Mouse (Mus musculus): ENCODE data around the gene Igf2bp3.
A peak's percentile ranks its signal among the peaks of the same experiment; 100 is the strongest.

Igf2bp3 gene

DNA sequence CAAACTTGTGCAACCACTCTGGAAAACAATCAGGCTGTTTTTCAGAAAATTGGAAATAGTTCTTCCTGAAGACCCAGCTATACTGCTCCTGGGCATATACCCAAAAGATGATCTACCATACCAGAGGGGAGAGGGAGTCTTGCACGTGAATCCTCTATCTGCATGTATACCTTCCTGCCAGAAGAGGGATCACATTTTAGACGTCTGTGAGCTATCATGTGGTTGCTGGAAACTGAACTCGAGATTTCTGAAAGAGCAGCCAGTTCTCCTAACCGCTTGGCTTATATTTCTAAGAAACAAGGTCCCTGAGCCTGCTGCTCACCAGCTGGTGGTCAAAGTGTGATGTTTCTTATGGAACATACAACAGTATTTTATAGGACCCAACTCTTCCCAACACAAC is 146.4 kb downstream of the Igf2bp3 start:
- DNase-seq (ENCODE audit: low spot score): no peak

GRCm38 (mm10) chr6:49057053-49058021 is 157.4 kb downstream of the Igf2bp3 start:
- DNase-seq (ENCODE audit: low spot score): peak; percentile 86

GRCm38 (mm10) chr6:49056009-49056408 is 158.7 kb downstream of the Igf2bp3 start:
- no peak for DNase-seq (ENCODE audit: low spot score)

DNA sequence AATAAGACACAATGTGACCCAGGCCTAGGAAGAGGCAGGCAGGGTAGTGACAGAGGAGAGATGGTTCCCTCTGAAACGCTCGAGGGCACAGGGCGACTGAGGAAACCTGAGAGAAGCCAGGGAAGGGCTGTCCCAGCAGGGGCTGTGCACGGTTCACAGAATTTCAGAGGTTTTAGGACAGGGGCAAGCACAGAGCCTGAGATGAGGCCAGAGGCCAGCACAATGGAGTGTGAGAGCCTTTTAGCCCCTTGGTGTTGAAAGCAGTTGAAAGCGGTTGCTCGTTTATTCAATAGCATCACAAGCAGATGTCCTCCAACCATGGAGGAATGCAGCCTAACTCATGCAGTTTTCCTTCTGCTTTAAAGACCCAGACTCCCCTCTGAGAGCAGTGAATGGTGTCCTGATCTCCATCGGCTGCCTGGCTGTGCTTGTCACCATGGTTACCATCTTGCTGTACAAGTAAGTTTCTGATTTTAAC is 159.5 kb downstream of the Igf2bp3 start:
- peak; percentile 80 for DNase-seq (ENCODE audit: low spot score)

GRCm38 (mm10) chr6:49052191-49052590 is 162.6 kb downstream of the Igf2bp3 start:
- DNase-seq (ENCODE audit: low spot score): no peak

- DNase-seq (ENCODE audit: low spot score): no peak
Observed at GRCm38 (mm10) chr6:49050677-49051410, 163.9 kb downstream of the Igf2bp3 start.

GRCm38 (mm10) chr6:49048395-49048794 is 166.4 kb downstream of the Igf2bp3 start:
- no peak for DNase-seq (ENCODE audit: low spot score)

GRCm38 (mm10) chr6:49047848-49048247 is 166.9 kb downstream of the Igf2bp3 start:
- DNase-seq (ENCODE audit: low spot score): no peak

DNA sequence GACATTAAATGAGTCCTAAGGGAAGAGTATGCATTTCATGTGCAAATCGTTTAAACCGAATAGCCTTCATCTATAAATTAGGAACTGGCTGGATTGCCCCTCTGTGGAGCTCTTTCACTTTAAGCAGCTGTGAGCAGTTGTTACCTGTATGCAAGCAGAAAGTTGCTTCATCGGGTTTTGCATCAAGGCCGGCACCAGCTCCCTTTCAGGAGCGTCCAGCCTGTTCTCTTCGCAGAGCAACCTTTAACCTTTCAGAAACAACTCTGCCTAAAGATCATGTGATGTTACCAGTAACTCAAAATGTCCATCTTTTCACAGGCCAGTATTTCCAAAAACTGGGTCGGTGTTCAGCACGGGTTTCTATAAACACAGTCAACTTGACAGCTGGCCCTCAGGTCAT is 167.8 kb downstream of the Igf2bp3 start:
- no peak for DNase-seq (ENCODE audit: low spot score)

GRCm38 (mm10) chr6:49046502-49046901 is 168.3 kb downstream of the Igf2bp3 start:
- no peak for DNase-seq (ENCODE audit: low spot score)

DNA sequence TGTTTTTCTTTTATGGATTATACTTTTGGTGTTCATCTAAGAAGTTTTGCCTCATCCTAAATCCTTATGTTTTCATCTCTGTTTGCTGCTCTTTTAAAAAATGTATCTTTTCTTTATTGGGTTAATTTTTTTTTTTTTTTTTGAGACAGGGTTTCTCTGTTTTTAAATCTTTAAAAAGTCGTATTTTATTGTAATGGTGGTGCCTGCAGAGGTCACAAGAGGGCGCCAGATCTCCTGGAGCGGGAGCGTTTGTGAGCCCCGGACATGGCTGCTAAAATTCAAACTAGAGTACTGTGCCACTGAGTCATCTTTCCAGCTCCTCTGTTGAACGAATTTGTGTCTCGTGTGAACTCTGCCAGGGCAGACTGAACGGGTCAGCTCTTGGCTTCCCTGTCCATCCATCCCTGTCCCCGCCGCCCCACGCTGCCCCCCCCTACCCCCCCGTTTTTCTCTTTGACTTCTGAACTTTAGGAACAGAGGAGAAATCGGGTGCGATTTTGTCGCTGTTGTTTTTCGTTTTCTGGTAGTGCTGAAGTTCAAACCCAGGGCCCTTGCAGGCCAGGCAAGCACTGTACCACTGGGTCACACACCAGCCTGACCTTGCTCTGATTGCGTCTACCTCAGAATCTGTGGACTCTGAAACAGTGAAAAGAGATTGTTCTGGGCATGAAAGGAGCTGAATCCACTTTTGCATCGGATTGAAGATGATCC is 175.1 kb downstream of the Igf2bp3 start:
- DNase-seq (ENCODE audit: low spot score): peak; percentile 81

- DNase-seq (ENCODE audit: low spot score): no peak
Observed at GRCm38 (mm10) chr6:49037268-49037662, 177.5 kb downstream of the Igf2bp3 start.

GRCm38 (mm10) chr6:49036275-49037267 is 178.2 kb downstream of the Igf2bp3 start, which contains the start of gene Gpnmb:
Gene Gpnmb (plus strand): TSS chr6:49036546.
- DNase-seq (ENCODE audit: low spot score): peak; percentile 32
